Mouse (Mus musculus): ENCODE results near the gene Calhm4. TPM values are rescaled to one million over a fixed set of nuclear protein-coding genes. Genes with fewer than 3 reads are reported as not detected.

The Calhm4 gene
- polyA plus RNA-seq (2012; rRNA removed): not detected in 2 replicates

- TF ChIP-seq POLR2A (IDR thresholded peaks at IDR 0.05; ENCODE audit: borderline replicate concordance, insufficient read depth, low read length) (no peak), CTCF (IDR thresholded peaks at IDR 0.05; ENCODE audit: borderline replicate concordance, insufficient read depth, low read depth, low read length) (no peak)
- 88% methylated on average over 5 of the region's 5 CpGs for WGBS
- no peaks in the 10 kb centered on the region for H3K4me1 ChIP-seq (ENCODE audit: control insufficient read depth, insufficient read depth, low read length)
- H3K27ac ChIP-seq (ENCODE audit: insufficient read depth, low read length): no peak within 1 kb of the TSS
- no peaks in the 10 kb centered on the region for H3K27me3 ChIP-seq (ENCODE audit: control insufficient read depth, insufficient read depth, low read length)
- no peak within 1 kb of the TSS for H3K4me3 ChIP-seq (replicated peaks; ENCODE audit: insufficient read depth, low read depth, low read length)
- DNase-seq: no peak
Measured at GRCm38 (mm10) chr10:34044210-34044609, at the start of gene Calhm4. Calhm4 (minus strand) TSS chr10:34044310.

GRCm38 (mm10) chr10:34091888-34092287 is 47.8 kb upstream of the Calhm4 start:
- no peak overlapping the region for H3K4me3 ChIP-seq (replicated peaks; ENCODE audit: insufficient read depth, low read depth, low read length)
- 52% methylated on average over 5 of the region's 5 CpGs for WGBS
- no peak for DNase-seq
- no peak overlapping the region for H3K27ac ChIP-seq (ENCODE audit: insufficient read depth, low read length)
- TF ChIP-seq POLR2A (IDR thresholded peaks at IDR 0.05; ENCODE audit: borderline replicate concordance, insufficient read depth, low read length): no peak
- no peak for TF ChIP-seq CTCF (IDR thresholded peaks at IDR 0.05; ENCODE audit: borderline replicate concordance, insufficient read depth, low read depth, low read length)
- H3K4me1 ChIP-seq (ENCODE audit: control insufficient read depth, insufficient read depth, low read length): no peaks in the 10 kb centered on the region
- no peaks in the 10 kb centered on the region for H3K27me3 ChIP-seq (ENCODE audit: control insufficient read depth, insufficient read depth, low read length)

GRCm38 (mm10) chr10:34090481-34090880 is 46.4 kb upstream of the Calhm4 start:
- no peak for TF ChIP-seq POLR2A (IDR thresholded peaks at IDR 0.05; ENCODE audit: borderline replicate concordance, insufficient read depth, low read length)
- no peak for TF ChIP-seq CTCF (IDR thresholded peaks at IDR 0.05; ENCODE audit: borderline replicate concordance, insufficient read depth, low read depth, low read length)
- no peaks in the 10 kb centered on the region for H3K27me3 ChIP-seq (ENCODE audit: control insufficient read depth, insufficient read depth, low read length)
- H3K4me1 ChIP-seq (ENCODE audit: control insufficient read depth, insufficient read depth, low read length): no peaks in the 10 kb centered on the region
- WGBS: 64% methylated on average over 1 of the region's 1 CpGs
- no peak for DNase-seq
- no peak overlapping the region for H3K27ac ChIP-seq (ENCODE audit: insufficient read depth, low read length)
- H3K4me3 ChIP-seq (replicated peaks; ENCODE audit: insufficient read depth, low read depth, low read length): no peak overlapping the region

- DNase-seq: no peak
- Histone ChIP-seq H3K4me1 (ENCODE audit: control insufficient read depth, insufficient read depth, low read length) (no peaks in the 10 kb centered on the region), H3K4me3 (replicated peaks; ENCODE audit: insufficient read depth, low read depth, low read length) (no peak overlapping the region), H3K27me3 (ENCODE audit: control insufficient read depth, insufficient read depth, low read length) (no peaks in the 10 kb centered on the region), H3K27ac (ENCODE audit: insufficient read depth, low read length) (no peak overlapping the region)
- TF ChIP-seq CTCF (IDR thresholded peaks at IDR 0.05; ENCODE audit: borderline replicate concordance, insufficient read depth, low read depth, low read length) (no peak), POLR2A (IDR thresholded peaks at IDR 0.05; ENCODE audit: borderline replicate concordance, insufficient read depth, low read length) (no peak)
- WGBS: 90% methylated on average over 3 of the region's 3 CpGs
Measured at GRCm38 (mm10) chr10:34089517-34089916, 45.4 kb upstream of the Calhm4 start.

GRCm38 (mm10) chr10:34088515-34088914 is 44.4 kb upstream of the Calhm4 start:
- no peaks in the 10 kb centered on the region for H3K27me3 ChIP-seq (ENCODE audit: control insufficient read depth, insufficient read depth, low read length)
- 64% methylated on average over 2 of the region's 2 CpGs for WGBS
- TF ChIP-seq CTCF (IDR thresholded peaks at IDR 0.05; ENCODE audit: borderline replicate concordance, insufficient read depth, low read depth, low read length): no peak
- TF ChIP-seq POLR2A (IDR thresholded peaks at IDR 0.05; ENCODE audit: borderline replicate concordance, insufficient read depth, low read length): no peak
- H3K4me3 ChIP-seq (replicated peaks; ENCODE audit: insufficient read depth, low read depth, low read length): no peak overlapping the region
- no peak for DNase-seq
- H3K4me1 ChIP-seq (ENCODE audit: control insufficient read depth, insufficient read depth, low read length): no peaks in the 10 kb centered on the region
- H3K27ac ChIP-seq (ENCODE audit: insufficient read depth, low read length): no peak overlapping the region

GRCm38 (mm10) chr10:34086514-34086913 is 42.4 kb upstream of the Calhm4 start:
- H3K4me1 ChIP-seq (ENCODE audit: control insufficient read depth, insufficient read depth, low read length): no peaks in the 10 kb centered on the region
- no peaks in the 10 kb centered on the region for H3K27me3 ChIP-seq (ENCODE audit: control insufficient read depth, insufficient read depth, low read length)
- no peak overlapping the region for H3K27ac ChIP-seq (ENCODE audit: insufficient read depth, low read length)
- TF ChIP-seq POLR2A (IDR thresholded peaks at IDR 0.05; ENCODE audit: borderline replicate concordance, insufficient read depth, low read length) (no peak), CTCF (IDR thresholded peaks at IDR 0.05; ENCODE audit: borderline replicate concordance, insufficient read depth, low read depth, low read length) (no peak)
- no peak for DNase-seq
- no peak overlapping the region for H3K4me3 ChIP-seq (replicated peaks; ENCODE audit: insufficient read depth, low read depth, low read length)
- 94% methylated on average over 1 of the region's 1 CpGs for WGBS

GRCm38 (mm10) chr10:34074522-34075200 is 30.6 kb upstream of the Calhm4 start:
- no peak for DNase-seq
- no peak overlapping the region for H3K4me3 ChIP-seq (replicated peaks; ENCODE audit: insufficient read depth, low read depth, low read length)
- TF ChIP-seq CTCF (IDR thresholded peaks at IDR 0.05; ENCODE audit: borderline replicate concordance, insufficient read depth, low read depth, low read length): no peak
- TF ChIP-seq POLR2A (IDR thresholded peaks at IDR 0.05; ENCODE audit: borderline replicate concordance, insufficient read depth, low read length): no peak
- 89% methylated on average over 5 of the region's 5 CpGs for WGBS
- H3K27ac ChIP-seq (ENCODE audit: insufficient read depth, low read length): no peak overlapping the region
- H3K27me3 ChIP-seq (ENCODE audit: control insufficient read depth, insufficient read depth, low read length): no peaks in the 10 kb centered on the region
- H3K4me1 ChIP-seq (ENCODE audit: control insufficient read depth, insufficient read depth, low read length): no peaks in the 10 kb centered on the region

GRCm38 (mm10) chr10:34071650-34072049 is 27.5 kb upstream of the Calhm4 start:
- DNase-seq: no peak
- WGBS: 67% methylated on average over 2 of the region's 2 CpGs
- Histone ChIP-seq H3K27ac (ENCODE audit: insufficient read depth, low read length) (no peak overlapping the region), H3K4me1 (ENCODE audit: control insufficient read depth, insufficient read depth, low read length) (no peaks in the 10 kb centered on the region), H3K27me3 (ENCODE audit: control insufficient read depth, insufficient read depth, low read length) (no peaks in the 10 kb centered on the region), H3K4me3 (replicated peaks; ENCODE audit: insufficient read depth, low read depth, low read length) (no peak overlapping the region)
- no peak for TF ChIP-seq POLR2A (IDR thresholded peaks at IDR 0.05; ENCODE audit: borderline replicate concordance, insufficient read depth, low read length)
- no peak for TF ChIP-seq CTCF (IDR thresholded peaks at IDR 0.05; ENCODE audit: borderline replicate concordance, insufficient read depth, low read depth, low read length)

All from cerebellum, adult 2 months (tissue).